Mouse (Mus musculus) stomach, embryonic 14.5 days (tissue): ENCODE results near the gene Bcl3. TPM values are rescaled to one million over a fixed set of nuclear protein-coding genes. Genes with fewer than 3 reads are reported as not detected.

Experiments used
- ATAC-seq: fragments of 200-750 bp; cut with Nextera tagmentation; 2 replicates; pipeline ENCODE4 v1.8.0; 2017; ENCODE audit warnings: low read depth, moderate TSS enrichment; ENCODE audit not compliant: insufficient number of reproducible peaks, insufficient read depth, low FRiP score
- H3K27ac ChIP-seq: fragments of 300-500 bp; sonication (generic); 2 replicates; pipeline ENCODE4 v1.5.1; 2014; ENCODE audit warnings: mild to moderate bottlenecking, low read length, moderate library complexity, mixed read lengths
- H3K27me3 ChIP-seq: fragments of 300-500 bp; sonication (generic); 2 replicates; pipeline ENCODE4 v1.6.1; 2014; ENCODE audit warnings: low read length, control low read depth, mixed read lengths; ENCODE audit not compliant: control insufficient read depth, insufficient read depth
- H3K36me3 ChIP-seq: fragments of 300-500 bp; sonication (generic); 2 replicates; pipeline ENCODE4 v1.6.1; 2014; ENCODE audit warnings: mild to moderate bottlenecking, control low read depth, low read length, moderate library complexity, mixed read lengths; ENCODE audit not compliant: control insufficient read depth, insufficient read depth
- H3K4me1 ChIP-seq: fragments of 300-500 bp; sonication (generic); 2 replicates; pipeline ENCODE4 v1.6.1; 2014; ENCODE audit warnings: low read length, control low read depth, mixed read lengths; ENCODE audit not compliant: control insufficient read depth, insufficient read depth
- H3K4me2 ChIP-seq: fragments of 300-500 bp; sonication (generic); replicated peaks from 2 replicates; pipeline ENCODE4 v1.6.1; 2014; ENCODE audit warnings: low read depth, low read length, control low read depth
- H3K4me3 ChIP-seq: fragments of 300-500 bp; sonication (generic); 2 replicates; pipeline ENCODE4 v1.5.1; 2014; ENCODE audit warnings: low read depth, low read length, control low read depth
- H3K9ac ChIP-seq: fragments of 300-500 bp; sonication (generic); replicated peaks from 2 replicates; pipeline ENCODE4 v1.6.1; 2014; ENCODE audit warnings: low read depth, mild to moderate bottlenecking, control low read depth, low read length, moderate library complexity, mixed read lengths
- H3K9me3 ChIP-seq: fragments of 300-500 bp; sonication (generic); 2 replicates; pipeline ENCODE4 v1.6.1; 2016; ENCODE audit warnings: low read depth, low read length, control low read depth; ENCODE audit not compliant: control insufficient read depth
- WGBS: fragments of 180-500 bp; shearing (Covaris S2); extraction: QIAGEN DNeasy Blood & Tissue Kit; methylation state at CpG from one replicate; pipeline ENCODE4 v1.1.7; 2014; 5-methylcytosine and 5-hydroxymethylcytosine counted together
- polyA plus RNA-seq: library from polyadenylated mRNA; unstranded; fragments of >200 nt; fragmentation: Nextera tagmentation; extraction: Ambion mirVana; gene quantifications from 2 replicates; pipeline ENCODE4 v1.2.1, GENCODE M21; 2014

Gene Bcl3
- polyA plus RNA-seq, 1 experiment from 2014 or later, result 10.7 TPM

DNA sequence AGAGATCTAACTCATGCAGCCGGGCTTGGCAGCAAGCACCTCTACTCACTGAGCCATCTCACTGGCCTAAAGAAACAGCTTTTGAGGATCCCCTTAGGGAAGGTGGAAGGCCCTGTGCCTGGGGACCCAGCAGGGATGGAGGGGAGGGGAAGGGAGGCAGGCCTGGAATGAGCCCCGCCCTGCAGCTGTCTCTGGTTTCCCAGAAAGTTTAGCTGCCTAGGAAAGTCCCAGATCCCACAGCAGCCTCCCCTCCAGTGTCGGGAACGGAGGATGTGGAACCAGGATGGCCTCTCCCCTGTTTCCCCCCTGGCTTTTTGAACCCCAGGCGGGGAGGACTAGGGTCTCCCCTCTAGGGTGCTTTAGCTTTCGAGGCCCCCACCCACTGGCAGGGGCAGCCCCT is 4.2 kb upstream of the Bcl3 start:
- Histone ChIP-seq H3K27ac (no peak overlapping the region), H3K9ac (no peak overlapping the region), H3K9me3 (no peaks in the 10 kb centered on the region), H3K4me1 (peaks cover 41% of the 10 kb centered on the region), H3K4me3 (no peak overlapping the region), H3K27me3 (no peaks in the 10 kb centered on the region), H3K4me2 (no peak overlapping the region), H3K36me3 (no peaks in the 10 kb centered on the region)
- 39% methylated on average over 6 of the region's 6 CpGs for WGBS
- no peak for ATAC-seq

DNA sequence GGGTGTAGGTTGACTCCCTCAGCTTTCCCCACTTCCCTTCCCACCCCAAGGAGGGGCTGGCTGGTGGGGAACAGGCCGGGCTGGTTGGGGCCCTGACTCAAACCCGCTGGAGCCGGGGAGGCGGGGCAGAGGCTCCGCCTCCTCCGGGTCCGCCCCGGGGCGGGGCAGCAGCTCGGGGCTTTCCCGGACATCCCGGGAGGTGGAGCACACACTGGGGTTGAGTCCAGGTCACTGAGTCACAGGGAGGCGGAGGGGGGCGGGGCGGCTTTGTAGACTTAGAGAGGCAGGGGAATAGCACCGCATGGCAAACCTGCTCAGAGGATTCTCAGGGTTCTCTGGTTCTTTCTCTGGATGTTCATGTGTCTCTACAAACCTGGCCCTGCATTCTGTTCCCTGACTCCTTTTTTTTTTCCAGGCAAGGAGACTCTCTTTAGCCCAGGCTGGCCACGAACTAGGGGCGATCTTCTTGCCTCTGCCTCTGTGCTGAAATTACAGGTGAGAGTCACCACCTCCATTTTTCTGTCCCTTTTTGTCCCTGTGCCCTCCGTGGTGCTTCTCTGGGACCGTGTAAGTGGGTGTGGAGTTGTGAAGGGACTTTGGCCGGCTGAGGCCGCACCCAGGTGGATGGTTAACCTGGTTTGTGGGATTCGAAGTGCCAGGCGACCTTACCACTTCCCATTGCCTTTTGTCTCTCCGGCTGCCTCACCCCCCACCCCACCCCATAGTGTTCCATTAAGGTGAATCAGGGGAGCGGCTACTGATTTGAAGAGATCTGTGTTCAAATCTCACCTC is 1.8 kb upstream of the Bcl3 start:
- Histone ChIP-seq H3K4me3 (0 out of 2 replicates have a peak overlapping the region, but pooled peaks have one; percentile 1), H3K4me2 (peak overlapping the region; percentile 30), H3K27ac (peak overlapping the region; percentile 91), H3K9me3 (no peaks in the 10 kb centered on the region; the same call in 1 of the 2 replicates), H3K27me3 (no peaks in the 10 kb centered on the region), H3K9ac (no peak overlapping the region), H3K36me3 (no peaks in the 10 kb centered on the region), H3K4me1 (peaks cover 29% of the 10 kb centered on the region)
- ATAC-seq, result peak; percentile 91
- WGBS, result 19% methylated on average over 25 of the region's 26 CpGs

DNA sequence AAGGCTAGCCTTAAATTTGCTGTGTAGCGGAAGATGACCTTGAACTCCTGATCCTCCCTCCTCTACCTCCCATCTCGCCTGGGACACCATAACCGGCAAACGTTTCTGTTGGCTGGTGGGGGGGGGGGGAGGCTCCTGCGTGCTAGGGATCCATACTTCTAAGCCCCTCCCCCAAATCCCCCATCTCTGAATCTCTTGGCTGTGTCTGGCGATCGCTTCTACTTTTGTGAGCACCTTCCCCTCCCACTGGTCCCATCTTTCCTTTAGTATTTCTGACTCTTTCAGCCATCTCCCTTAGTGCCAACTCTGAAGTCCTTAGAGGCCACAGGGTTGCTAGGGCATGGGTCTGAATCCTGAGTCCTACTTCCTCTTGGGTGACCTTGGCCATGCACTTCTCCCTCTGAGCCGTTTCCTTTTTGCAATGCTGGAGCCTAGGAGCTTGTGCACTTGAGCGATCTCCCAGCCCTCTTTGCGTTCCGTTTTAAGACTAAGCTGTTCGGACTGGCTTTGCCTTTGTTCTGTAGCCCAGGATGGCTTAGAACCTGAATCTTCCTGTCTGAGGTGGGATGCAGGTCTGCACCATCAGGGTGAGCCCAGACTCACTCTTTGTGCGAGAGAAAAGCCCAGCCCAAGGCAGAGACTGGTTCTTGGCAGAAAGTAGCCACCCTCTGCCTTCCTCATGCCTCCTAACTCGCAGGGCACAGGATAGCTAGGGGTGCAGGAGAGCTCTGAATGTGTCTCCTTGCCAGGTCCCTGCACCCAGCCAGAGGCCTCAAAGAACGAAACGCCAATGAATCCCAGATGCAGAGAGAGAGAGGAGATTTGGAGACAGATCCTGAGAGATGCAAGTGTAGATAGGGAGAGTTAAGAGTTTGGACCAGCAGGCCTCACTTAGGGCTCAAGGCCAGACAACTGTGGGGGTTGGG is 949 bp upstream of the Bcl3 start:
- Histone ChIP-seq H3K4me2 (peak overlapping the region; percentile 87), H3K4me3 (no peak overlapping the region), H3K27me3 (no peaks in the 10 kb centered on the region), H3K36me3 (no peaks in the 10 kb centered on the region), H3K9me3 (no peaks in the 10 kb centered on the region; the same call in 1 of the 2 replicates), H3K4me1 (peaks cover 30% of the 10 kb centered on the region), H3K27ac (peak overlapping the region; percentile 91), H3K9ac (no peak overlapping the region)
- WGBS, result 25% methylated on average over 16 of the region's 16 CpGs
- ATAC-seq, result peak; percentile 28; the same call in 1 of the 2 replicates

DNA sequence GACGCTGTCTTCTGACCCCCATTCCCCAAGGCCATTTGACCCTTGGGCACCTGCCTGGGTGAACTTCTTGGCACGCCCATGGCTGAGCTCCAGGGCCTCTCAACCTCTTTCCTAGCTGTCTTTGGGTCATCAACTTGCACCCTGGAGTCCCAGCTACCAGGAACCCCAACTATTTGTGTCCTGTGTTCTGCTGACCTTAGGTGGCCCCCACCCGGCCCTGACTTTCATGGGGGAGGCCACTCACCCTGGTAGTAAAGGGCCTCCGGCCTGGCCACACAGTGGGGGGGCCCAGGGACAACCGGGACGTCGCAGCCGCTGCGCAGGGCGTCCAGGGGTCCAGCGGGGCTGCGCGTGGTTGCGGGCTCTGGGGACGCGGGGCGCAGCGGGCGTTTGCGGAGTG is 377 bp downstream of the Bcl3 start:
- Histone ChIP-seq H3K4me2 (peak overlapping the region; percentile 87), H3K4me3 (peak overlapping the region; percentile 47), H3K4me1 (peaks cover 38% of the 10 kb centered on the region), H3K27ac (peak overlapping the region; percentile 41; the same call in 1 of the 2 replicates), H3K27me3 (no peaks in the 10 kb centered on the region), H3K36me3 (no peaks in the 10 kb centered on the region), H3K9me3 (no peaks in the 10 kb centered on the region; the same call in 1 of the 2 replicates), H3K9ac (peak overlapping the region; percentile 71)
- 5% methylated on average over 20 of the region's 20 CpGs for WGBS
- no peak for ATAC-seq

DNA sequence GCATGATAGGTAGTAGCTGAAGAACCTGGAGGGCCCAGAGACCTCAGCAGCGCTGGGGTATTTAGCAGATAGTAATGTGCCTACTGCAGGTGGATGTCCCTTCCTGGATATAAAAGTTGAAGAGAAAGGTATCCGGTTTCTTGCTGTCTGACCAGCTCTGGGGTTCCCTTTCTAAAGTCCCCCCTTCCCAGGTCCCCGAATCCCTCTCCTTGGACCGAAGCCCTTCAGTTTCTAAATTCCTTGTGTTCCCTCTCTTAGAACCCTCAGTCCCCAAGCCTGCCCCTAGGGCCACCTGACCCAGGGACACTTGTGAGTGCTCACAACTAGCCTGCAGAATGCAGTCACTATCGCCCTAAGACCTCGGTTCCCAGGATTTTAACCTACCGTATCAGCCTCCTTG is 937 bp downstream of the Bcl3 start:
- peak overlapping the region; percentile 47 for H3K4me3 ChIP-seq
- WGBS, result 75% methylated on average over 7 of the region's 7 CpGs
- H3K36me3 ChIP-seq, result no peaks in the 10 kb centered on the region
- no peak overlapping the region; the same call in 1 of the 2 replicates for H3K9ac ChIP-seq
- ATAC-seq, result no peak
- peak overlapping the region; percentile 87 for H3K4me2 ChIP-seq
- H3K27me3 ChIP-seq, result no peaks in the 10 kb centered on the region
- no peak overlapping the region for H3K27ac ChIP-seq
- H3K4me1 ChIP-seq, result peaks cover 39% of the 10 kb centered on the region
- no peaks in the 10 kb centered on the region; the same call in 1 of the 2 replicates for H3K9me3 ChIP-seq

DNA sequence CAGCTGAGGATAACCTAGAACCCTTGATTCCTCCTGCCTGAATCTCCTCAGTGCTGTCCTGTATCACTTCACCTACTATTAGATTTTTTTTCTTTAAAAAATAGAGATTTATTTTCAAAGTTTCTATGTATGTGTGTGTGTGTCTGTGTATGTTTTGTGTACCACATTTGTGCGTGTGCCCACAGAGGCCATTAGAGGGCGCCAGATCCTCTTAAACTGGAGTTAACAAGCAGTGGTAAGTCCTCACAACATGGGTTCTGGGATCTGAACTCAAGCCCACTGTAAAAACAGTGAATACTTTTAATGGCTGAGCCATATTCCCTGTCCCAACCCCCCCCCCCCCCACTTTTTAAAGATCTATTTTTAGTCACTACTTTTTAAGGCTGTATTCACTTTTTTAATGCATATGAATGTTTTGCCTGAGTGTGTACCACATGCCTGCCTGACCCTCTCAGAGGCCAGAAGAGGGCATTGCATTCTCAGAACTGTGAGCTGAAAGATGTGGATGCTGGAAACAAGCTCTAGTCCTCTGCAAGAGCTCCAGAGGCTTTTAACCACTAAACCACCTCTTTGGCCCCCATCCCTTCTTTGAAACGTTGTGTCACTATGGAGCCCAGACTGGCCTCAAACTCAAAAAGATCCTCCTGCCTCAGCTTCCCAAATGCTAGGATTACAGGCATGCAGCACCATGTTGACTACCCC is 2.1 kb downstream of the Bcl3 start:
- Histone ChIP-seq H3K36me3 (no peaks in the 10 kb centered on the region), H3K9me3 (no peaks in the 10 kb centered on the region; the same call in 1 of the 2 replicates), H3K4me2 (no peak overlapping the region), H3K9ac (no peak overlapping the region), H3K27ac (no peak overlapping the region), H3K4me3 (no peak overlapping the region), H3K27me3 (no peaks in the 10 kb centered on the region), H3K4me1 (peaks cover 45% of the 10 kb centered on the region)
- WGBS, result 82% methylated on average over 3 of the region's 3 CpGs
- no peak for ATAC-seq

DNA sequence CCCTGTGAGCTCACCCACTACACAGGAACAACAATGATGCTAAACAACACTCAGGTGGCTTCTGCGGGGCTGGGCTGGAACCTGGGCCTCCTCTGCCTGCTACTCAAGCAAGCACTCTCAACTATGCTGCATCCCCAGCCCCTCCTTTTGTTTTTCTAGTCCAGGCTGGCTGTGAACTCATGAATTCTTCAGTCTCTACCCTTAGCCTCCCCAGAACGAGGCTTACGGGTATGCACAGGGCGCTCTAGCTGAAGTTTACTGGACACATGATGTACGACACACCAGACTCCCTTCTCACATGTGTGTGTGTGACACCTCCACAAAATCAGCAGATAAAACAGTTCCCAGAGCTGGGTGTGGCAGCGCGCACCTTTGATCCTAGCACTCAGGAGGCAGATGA is 3.7 kb downstream of the Bcl3 start:
- Histone ChIP-seq H3K4me3 (no peak overlapping the region), H3K27me3 (no peaks in the 10 kb centered on the region), H3K4me2 (no peak overlapping the region), H3K27ac (no peak overlapping the region), H3K4me1 (peaks cover 38% of the 10 kb centered on the region), H3K9me3 (no peaks in the 10 kb centered on the region; the same call in 1 of the 2 replicates), H3K36me3 (no peaks in the 10 kb centered on the region), H3K9ac (no peak overlapping the region)
- WGBS, result 76% methylated on average over 7 of the region's 7 CpGs
- ATAC-seq, result no peak

DNA sequence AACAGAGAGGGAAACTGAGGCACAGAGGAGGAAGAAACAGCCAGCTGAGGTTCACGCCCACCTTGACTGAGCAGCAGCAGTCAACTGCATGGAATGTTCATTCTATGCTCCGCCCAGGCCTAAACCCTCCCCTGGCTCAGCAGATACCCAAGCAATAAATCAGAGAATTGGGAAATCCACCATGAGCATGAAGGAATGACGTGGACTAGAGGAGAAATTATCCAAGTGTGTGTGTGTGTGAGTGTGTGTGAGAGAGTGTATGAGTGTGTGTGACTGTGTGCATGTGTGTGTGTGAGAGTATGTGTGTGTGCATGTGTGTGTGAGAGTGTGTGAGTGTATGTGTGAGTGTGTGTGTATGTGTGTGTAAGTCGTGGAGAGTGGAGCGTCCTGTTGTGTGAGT is 4.1 kb downstream of the Bcl3 start:
- no peak for ATAC-seq
- H3K4me2 ChIP-seq, result no peak overlapping the region
- 69% methylated on average over 5 of the region's 5 CpGs for WGBS
- H3K4me3 ChIP-seq, result no peak overlapping the region
- no peaks in the 10 kb centered on the region; the same call in 1 of the 2 replicates for H3K9me3 ChIP-seq
- H3K27me3 ChIP-seq, result no peaks in the 10 kb centered on the region
- H3K9ac ChIP-seq, result no peak overlapping the region
- H3K4me1 ChIP-seq, result peaks cover 34% of the 10 kb centered on the region
- H3K36me3 ChIP-seq, result no peaks in the 10 kb centered on the region
- H3K27ac ChIP-seq, result peak overlapping the region; percentile 73; the same call in 1 of the 2 replicates
